Mouse (Mus musculus) C2C12 (cell line): Measurements from ENCODE around the gene Gm42791. TPM values are rescaled to one million over a fixed set of nuclear protein-coding genes. Genes with fewer than 3 reads are reported as not detected.

Experiments used
- H3K27me3 ChIP-seq: one replicate; pipeline ENCODE4 v1.6.1; 2011; ENCODE audit not compliant: control insufficient read depth, insufficient read depth, insufficient read length
- H3K36me3 ChIP-seq: one replicate; pipeline ENCODE4 v1.6.1; 2011; ENCODE audit not compliant: control insufficient read depth, insufficient read depth
- H3K4me3 ChIP-seq: one replicate; pipeline ENCODE4 v1.5.1; 2011; ENCODE audit warnings: mild to moderate bottlenecking, control low read depth; ENCODE audit not compliant: poor library complexity, insufficient read depth, severe bottlenecking
- H3K79me2 ChIP-seq: one replicate; pipeline ENCODE4 v1.6.1; 2011; ENCODE audit not compliant: control insufficient read depth, insufficient read depth
- H3K79me3 ChIP-seq: one replicate; pipeline ENCODE4 v1.6.1; 2011; ENCODE audit warnings: low read depth, control low read depth
- H3ac ChIP-seq: one replicate; pipeline ENCODE3; 2011; ENCODE audit warnings: low read depth; ENCODE audit not compliant: control insufficient read depth, insufficient read length
- CEBPB ChIP-seq: IDR thresholded peaks from one replicate; pipeline ENCODE4 v1.6.1; 2011; ENCODE audit warnings: low read depth, mild to moderate bottlenecking, control low read depth, moderate library complexity
- CTCF ChIP-seq: IDR thresholded peaks from one replicate; pipeline ENCODE4 v1.5.1; 2011; ENCODE audit not compliant: control insufficient read depth, insufficient read depth, insufficient read length
- FOSL1 ChIP-seq: IDR thresholded peaks from one replicate; pipeline ENCODE4 v1.8.0; 2011; ENCODE audit warnings: mild to moderate bottlenecking, low read length; ENCODE audit not compliant: poor library complexity, insufficient read depth, severe bottlenecking
- MAX ChIP-seq: IDR thresholded peaks from one replicate; pipeline ENCODE4 v1.6.1; 2011; ENCODE audit warnings: mild to moderate bottlenecking, control low read depth
- MYOD1 ChIP-seq: IDR thresholded peaks from one replicate; pipeline ENCODE4 v1.6.1; 2011; ENCODE audit warnings: low read depth; ENCODE audit not compliant: control insufficient read depth, insufficient read length
- MYOG ChIP-seq: IDR thresholded peaks from one replicate; pipeline ENCODE4 v1.6.1; 2011; ENCODE audit not compliant: control insufficient read depth, insufficient read length; ENCODE audit errors: extremely low read depth
- USF1 ChIP-seq: IDR thresholded peaks from one replicate; pipeline ENCODE4 v1.6.1; 2011; ENCODE audit warnings: low read depth, mild to moderate bottlenecking, control low read depth, moderate library complexity
- polyA plus RNA-seq: library from polyadenylated mRNA; unstranded; fragments of >200 nt; fragmentation: generic; extraction: Trizol; gene quantifications from one replicate; pipeline ENCODE4 v1.2.1, GENCODE M21; 2012; ENCODE audit warnings: missing spikeins

The Gm42791 gene
- polyA plus RNA-seq, 1 experiment = not detected

GRCm38 (mm10) chr5:149002034-149002802 lies 7.3 kb upstream of the Gm42791 start:
- Histone ChIP-seq H3ac (no peak overlapping the region), H3K4me3 (no peak overlapping the region), H3K79me2 (no peaks in the 10 kb centered on the region), H3K36me3 (no peaks in the 10 kb centered on the region), H3K27me3 (no peaks in the 10 kb centered on the region), H3K79me3 (no peaks in the 10 kb centered on the region)
- TF ChIP-seq MYOG = no peak
- no peak for TF ChIP-seq USF1
- no peak for TF ChIP-seq MAX
- TF ChIP-seq CEBPB = no peak
- no peak for TF ChIP-seq FOSL1
- no peak for TF ChIP-seq MYOD1
- no peak for TF ChIP-seq CTCF

- TF ChIP-seq CEBPB (no peak), FOSL1 (no peak), MYOD1 (no peak), USF1 (no peak), MYOG (no peak), MAX (no peak), CTCF (no peak)
- no peaks in the 10 kb centered on the region for H3K79me3 ChIP-seq
- peaks cover 10% of the 10 kb centered on the region for H3K79me2 ChIP-seq
- no peaks in the 10 kb centered on the region for H3K36me3 ChIP-seq
- H3K27me3 ChIP-seq = no peaks in the 10 kb centered on the region
- no peak overlapping the region for H3K4me3 ChIP-seq
- no peak overlapping the region for H3ac ChIP-seq
Measured at GRCm38 (mm10) chr5:148999802-149000201, 4.9 kb upstream of the Gm42791 start.

- Histone ChIP-seq H3K4me3 (no peak overlapping the region), H3K36me3 (peaks cover 4% of the 10 kb centered on the region), H3ac (no peak overlapping the region), H3K27me3 (no peaks in the 10 kb centered on the region), H3K79me3 (peaks cover 3% of the 10 kb centered on the region), H3K79me2 (peaks cover 22% of the 10 kb centered on the region)
- TF ChIP-seq MAX (no peak), USF1 (no peak), MYOG (no peak), CTCF (no peak), CEBPB (no peak), MYOD1 (no peak), FOSL1 (no peak)
Measured at GRCm38 (mm10) chr5:148998512-148998911, 3.6 kb upstream of the Gm42791 start.

- peaks cover 20% of the 10 kb centered on the region for H3K36me3 ChIP-seq
- peaks cover 26% of the 10 kb centered on the region for H3K79me2 ChIP-seq
- no peaks in the 10 kb centered on the region for H3K27me3 ChIP-seq
- H3K79me3 ChIP-seq = peaks cover 9% of the 10 kb centered on the region
- no peak overlapping the region for H3K4me3 ChIP-seq
- TF ChIP-seq MYOD1 = no peak
- no peak for TF ChIP-seq FOSL1
- no peak for TF ChIP-seq CTCF
- TF ChIP-seq MYOG = no peak
- TF ChIP-seq MAX = no peak
- no peak for TF ChIP-seq USF1
- TF ChIP-seq CEBPB = no peak
- no peak overlapping the region for H3ac ChIP-seq
Measured at GRCm38 (mm10) chr5:148996709-148997037, 1.7 kb upstream of the Gm42791 start.

- peak overlapping the region; percentile 18 for H3K4me3 ChIP-seq
- peaks cover 12% of the 10 kb centered on the region for H3K79me3 ChIP-seq
- peak overlapping the region; percentile 9 for H3ac ChIP-seq
- no peaks in the 10 kb centered on the region for H3K27me3 ChIP-seq
- peaks cover 20% of the 10 kb centered on the region for H3K36me3 ChIP-seq
- peaks cover 26% of the 10 kb centered on the region for H3K79me2 ChIP-seq
- TF ChIP-seq MAX (no peak), CEBPB (no peak), FOSL1 (no peak), CTCF (no peak), USF1 (no peak), MYOD1 (no peak), MYOG (no peak)
Measured at GRCm38 (mm10) chr5:148995962-148996708, 1.2 kb upstream of the Gm42791 start.
